Mouse (Mus musculus) lung, postnatal 0 days (tissue): ENCODE data around the gene Col1a1.

Experiments
- CTCF ChIP-seq: IDR thresholded peaks from 2 replicates; pipeline ENCODE4 v1.5.1; 2016; ENCODE audit warnings: antibody characterized with exemption, mild to moderate bottlenecking
- EP300 ChIP-seq: IDR thresholded peaks from 2 replicates; pipeline ENCODE4 v1.6.1; 2016; ENCODE audit warnings: antibody characterized with exemption, mild to moderate bottlenecking, control low read depth

DNA sequence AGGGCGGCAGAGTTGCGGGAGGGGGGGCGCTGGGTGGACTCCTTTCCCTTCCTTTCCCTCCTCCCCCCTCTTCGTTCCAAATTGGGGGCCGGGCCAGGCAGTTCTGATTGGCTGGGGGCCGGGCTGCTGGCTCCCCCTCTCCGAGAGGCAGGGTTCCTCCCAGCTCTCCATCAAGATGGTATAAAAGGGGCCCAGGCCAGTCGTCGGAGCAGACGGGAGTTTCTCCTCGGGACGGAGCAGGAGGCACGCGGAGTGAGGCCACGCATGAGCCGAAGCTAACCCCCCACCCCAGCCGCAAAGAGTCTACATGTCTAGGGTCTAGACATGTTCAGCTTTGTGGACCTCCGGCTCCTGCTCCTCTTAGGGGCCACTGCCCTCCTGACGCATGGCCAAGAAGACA, at the start of gene Col1a1:
- TF ChIP-seq CTCF (no peak), EP300 (no peak)
